Mouse (Mus musculus): ENCODE measurements around the gene Gramd1b.

Gene Gramd1b

DNA sequence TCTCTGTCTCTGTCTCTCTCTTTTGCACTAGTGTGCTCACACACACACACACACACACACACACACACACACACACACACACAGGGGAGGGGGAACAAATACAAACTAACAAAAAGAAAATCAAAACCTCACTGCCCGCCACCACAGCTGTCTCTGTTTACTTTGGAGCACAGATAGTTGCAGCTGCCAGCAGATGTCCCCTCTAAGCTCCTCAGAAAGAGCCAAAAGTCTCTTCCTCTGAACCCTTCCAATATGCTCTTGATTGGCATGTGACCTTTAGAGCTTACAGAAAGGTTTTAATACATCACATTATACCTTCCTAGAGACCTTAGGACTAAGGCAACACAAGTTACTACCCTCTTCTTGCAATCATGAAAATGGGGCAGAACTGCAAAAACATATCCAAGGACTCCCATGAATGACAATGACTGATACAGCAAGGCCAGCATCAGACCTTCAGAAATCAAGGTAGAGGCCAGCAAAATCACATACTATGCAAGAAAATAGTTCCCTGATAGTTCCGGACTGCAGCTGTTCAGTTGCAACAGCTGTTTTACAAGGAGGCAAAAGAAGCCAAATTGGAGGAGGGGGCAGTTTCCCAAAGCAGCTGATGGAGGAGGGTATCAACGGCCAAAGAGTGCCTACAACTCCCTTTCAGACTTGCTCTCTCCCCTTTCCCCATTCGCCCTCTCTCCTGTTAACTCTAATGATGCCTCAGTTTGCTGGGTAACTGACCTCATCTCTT is 72.5 kb downstream of the Gramd1b start:
- no peak for DNase-seq (ENCODE audit: low read depth)

DNA sequence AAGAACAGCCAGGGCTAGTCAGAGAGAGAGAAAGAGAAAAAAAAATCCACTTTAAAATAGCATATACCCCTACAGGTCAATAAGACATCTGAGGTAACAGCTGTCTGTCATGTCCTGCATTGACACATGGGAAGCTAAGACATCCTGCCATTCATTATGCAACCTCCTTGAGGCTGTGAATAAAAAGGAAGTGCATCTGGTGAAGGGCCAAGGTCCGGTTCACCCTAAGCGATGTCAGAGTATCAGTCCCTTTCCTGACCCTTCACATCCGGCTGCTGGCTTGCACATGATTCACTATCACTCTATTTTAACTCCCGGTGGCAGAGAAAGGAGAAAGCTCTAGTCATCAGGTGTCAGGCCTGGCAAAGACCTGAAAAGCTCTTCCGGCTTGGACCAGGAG is 73.7 kb downstream of the Gramd1b start:
- no peak for DNase-seq (ENCODE audit: low read depth)

DNA sequence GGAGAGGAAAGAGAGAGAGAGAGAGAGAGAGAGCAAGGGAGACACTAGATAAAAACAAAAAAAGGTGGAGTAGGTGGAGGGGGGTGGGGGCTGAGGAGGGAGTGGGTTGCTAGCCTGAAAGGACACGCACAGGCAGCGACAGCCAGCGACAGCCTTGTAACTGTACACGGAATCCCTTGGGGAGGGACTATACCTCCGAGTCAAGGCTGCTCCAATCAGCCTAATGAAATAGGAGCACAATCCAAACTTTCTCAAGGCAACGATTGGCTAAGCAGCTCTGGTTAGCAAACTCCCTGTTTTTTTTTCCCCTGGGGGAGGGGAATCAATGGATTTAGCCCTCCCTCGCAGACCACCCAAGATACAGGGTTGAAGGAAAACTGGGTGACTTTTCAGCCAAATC is 75.0 kb downstream of the Gramd1b start:
- no peak for DNase-seq (ENCODE audit: low read depth)

DNA sequence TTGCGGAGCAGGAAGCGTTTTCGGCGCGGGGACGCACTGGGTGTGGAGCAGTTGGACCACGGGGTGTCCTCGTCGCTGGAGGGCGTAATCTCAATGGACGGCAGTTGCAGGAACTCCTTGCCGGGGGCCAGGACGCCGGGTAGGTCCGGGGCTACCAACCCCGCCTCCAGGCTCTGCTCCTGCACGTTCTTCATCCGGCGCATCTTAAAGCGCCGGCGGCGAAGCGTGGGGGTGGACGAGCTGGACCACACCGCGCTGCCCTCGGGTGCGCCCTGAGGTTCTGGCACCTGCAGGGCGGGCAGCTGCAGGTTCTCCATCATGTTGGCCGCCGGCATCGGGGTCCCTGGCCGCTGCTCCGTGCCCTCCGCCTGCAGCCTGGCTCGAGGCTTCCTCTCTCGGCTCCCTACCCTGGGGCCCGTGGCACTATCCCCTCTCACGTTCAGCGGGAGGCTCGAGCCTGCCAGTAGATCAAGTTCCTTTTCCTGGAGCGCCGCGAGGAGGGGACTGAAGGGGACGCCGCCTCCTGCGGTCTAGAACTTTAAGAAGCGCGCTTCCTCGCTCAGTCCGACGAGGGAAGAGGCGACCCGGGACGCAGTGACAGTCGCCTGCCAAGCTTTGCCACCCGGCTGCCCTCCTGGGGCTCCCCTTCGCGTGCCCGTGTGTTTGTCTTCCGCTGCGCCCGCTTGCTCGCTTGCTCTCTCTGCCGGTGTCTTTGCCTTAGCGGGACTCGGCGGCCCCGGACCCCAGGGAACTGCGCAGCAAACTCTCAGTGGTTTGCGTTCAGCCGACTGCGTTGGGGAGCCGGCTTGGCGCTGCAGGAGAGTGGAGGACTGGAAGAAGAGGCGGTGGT is 75.6 kb downstream of the Gramd1b start:
- DNase-seq (ENCODE audit: low read depth), result peak; percentile 62

DNA sequence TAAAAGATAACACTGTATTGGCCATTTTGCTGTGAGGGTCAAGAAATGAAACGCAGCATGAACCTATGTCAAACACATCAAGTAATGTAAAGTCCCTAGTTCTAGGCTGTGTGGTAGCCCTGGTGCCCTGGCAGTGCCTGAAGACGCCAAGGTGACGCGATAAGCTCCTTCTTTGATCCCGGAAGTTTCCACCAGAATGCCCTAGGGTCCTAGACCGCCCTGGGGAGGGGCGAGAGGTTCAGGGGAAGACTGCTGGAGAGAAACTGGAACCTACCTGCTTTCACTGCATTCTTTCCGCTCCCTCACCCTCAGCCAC is 76.2 kb downstream of the Gramd1b start:
- no peak for DNase-seq (ENCODE audit: low read depth)

DNA sequence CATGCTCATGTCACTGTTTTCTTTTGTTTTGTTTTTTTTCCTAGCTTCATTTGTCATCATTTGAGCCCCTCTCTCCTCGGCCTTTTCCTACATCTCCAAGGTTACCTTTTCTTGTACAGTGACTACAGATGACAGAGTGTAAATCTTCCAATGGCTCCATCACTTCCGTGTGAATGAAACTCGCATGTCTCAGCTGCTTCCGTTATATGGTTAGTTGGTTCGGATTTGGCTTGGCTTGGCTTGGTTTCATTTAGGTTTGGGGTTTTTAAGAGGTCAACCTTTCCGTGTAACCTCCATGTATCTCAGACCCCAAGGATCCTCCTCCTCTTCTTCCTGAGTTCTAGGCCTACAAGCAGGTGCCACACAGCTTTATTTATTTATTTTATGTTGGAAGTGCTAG is 77.3 kb downstream of the Gramd1b start:
- no peak for DNase-seq (ENCODE audit: low read depth)

DNA sequence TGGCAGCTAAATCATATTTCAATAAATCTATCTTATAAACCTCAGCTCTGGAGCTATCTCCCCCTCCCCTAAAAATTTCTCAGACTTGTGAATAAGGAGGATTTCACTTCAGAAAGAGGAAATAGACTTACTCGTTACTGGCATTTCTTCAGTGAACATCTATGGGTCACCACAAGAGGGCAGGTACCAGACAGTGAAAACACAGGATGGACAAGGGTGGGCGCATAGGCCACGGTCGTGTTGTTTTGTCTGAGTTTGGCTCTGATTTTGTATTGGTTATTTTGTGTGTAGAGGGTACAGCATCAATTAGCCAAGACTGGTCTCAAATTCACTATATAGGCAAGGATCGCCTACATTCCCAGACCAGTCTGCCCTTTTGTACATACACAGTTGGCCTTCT is 79.0 kb downstream of the Gramd1b start:
- DNase-seq (ENCODE audit: low read depth), result no peak

DNA sequence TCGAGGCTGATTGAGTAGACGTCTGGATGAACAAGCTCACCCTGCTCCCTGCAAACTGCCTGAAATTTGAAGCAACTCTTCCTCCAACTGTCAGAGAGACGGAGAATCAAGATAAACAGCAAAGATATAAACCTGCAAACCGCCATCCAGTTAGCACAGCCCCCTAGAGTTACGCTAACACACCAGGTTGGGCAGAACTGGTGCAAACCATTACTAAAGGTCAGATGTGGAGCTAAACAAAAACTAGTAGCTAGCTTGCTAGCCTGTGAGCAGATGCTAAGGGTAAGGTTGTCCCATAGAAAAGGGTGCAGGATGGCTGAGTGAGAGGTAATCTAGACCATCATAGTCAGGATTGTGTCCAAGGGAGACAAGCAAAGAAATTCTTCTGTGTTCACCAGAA is 80.4 kb downstream of the Gramd1b start:
- DNase-seq (ENCODE audit: low read depth), result no peak

DNA sequence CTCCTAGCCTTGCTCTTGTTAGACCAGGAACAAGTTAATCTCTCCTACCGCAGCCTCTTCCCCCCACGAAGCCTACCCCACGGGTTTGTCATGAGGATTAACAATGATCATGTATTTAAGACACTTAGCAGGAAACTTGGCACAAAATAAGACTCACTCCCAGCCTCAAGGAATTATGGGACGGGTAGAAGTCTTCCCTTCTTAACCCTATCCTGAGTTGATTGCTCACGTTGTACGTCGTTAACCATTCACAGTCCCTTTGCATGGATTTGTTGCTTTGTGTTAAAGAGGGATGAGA is 80.8 kb downstream of the Gramd1b start:
- no peak for DNase-seq (ENCODE audit: low read depth)

DNA sequence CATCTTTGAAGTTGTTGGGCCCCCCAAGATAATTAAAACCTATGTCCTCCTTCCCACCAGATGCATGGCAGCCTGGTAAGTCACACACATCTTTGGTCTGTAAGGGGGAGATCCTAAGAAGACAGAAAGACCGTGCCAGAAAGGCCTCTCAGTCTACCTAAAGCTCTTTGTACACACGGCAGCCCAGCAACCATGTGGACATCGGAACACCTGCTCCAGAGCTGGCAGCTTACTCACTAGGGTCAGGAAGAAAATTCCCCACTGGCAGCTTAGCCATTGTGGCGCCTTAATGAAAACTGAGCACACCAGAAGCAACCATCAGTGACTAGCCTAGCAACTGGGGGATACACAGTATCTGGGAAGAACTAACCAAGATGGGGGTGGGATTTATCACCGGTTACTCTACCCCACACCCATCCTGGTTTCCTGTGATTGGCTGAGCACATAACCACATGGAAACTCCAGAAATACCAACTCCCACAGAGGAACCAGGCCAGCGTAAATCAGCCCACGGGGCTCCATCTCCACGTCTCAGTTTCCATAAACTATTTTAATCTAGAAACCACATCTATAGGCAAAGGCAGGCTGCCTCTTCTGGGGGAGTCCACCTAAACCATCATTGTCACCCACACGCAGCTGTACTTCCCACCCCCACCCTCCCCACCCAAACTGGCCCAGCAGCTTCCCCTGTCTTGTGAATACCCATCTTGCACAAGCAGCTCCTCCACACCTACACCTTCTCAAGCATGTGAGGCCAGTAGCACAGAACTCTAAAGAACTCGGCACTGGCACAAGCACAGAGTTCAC is 81.4 kb downstream of the Gramd1b start:
- no peak for DNase-seq (ENCODE audit: low read depth)

DNA sequence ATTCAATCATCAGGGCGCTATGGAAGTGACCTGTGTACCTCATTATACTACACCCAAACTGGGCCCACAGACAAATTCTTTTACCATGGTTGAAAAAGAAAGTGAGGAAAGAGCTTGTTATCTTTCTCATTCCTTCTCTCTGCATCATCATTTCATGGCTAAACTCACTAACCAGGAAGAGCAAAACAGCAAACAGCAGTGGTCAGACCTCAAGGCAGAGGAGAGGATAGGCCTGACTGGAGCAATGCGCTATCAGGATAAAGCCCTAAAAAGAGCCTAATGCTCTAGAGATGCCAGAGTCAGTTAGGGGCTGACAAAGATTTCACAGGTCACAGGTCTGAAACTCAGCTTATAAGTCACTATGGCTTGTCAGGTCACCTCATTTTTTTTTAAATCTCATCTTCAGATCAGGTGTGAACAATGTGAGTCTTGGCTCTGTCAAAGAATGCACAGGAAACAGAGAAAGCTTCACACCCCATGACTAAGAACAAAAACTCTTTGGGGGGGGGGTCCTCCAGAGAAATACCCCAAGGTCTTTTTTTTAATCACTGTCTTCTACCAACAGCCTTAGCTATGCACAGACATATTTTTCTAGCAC is 82.4 kb downstream of the Gramd1b start:
- DNase-seq (ENCODE audit: low read depth), result no peak

DNA sequence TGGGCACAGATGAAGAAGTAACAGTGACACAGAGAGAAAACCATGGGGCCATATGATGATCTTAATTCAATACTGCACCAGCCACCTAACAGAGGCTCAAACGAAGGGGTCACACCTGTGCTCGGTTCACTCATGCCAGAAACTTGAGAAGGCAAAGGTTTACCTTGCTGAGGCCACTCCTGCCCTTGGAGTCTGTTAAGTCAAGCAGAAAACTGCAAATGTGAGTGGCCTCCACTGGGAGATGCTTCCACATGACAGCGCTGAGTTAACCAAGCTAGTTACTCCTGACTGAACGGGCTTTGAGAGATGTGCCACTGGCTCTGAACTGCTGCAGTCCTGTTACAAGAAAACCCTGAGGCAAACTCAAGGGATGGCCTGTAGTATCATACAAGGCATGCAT is 83.9 kb downstream of the Gramd1b start:
- DNase-seq (ENCODE audit: low read depth), result no peak

DNA sequence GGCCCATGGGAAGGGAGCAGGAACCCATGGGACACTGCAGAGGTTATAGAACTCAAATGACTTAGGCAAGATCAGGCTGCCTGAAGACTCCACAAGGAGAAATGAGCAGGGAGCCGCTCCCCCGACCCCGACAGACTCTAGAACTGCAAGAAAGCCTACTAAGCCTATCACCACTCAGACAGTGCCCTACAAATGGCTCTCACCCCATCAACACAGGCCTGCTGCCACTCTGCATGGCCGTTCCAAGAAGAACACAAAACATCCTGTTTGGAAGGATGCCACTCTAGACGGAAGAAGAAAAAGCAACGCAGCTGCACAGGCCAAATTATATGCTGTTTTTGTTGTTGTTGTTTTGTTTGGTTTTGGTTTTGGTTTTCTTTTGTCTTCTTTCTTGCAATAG is 86.2 kb downstream of the Gramd1b start:
- DNase-seq (ENCODE audit: low read depth), result no peak

DNA sequence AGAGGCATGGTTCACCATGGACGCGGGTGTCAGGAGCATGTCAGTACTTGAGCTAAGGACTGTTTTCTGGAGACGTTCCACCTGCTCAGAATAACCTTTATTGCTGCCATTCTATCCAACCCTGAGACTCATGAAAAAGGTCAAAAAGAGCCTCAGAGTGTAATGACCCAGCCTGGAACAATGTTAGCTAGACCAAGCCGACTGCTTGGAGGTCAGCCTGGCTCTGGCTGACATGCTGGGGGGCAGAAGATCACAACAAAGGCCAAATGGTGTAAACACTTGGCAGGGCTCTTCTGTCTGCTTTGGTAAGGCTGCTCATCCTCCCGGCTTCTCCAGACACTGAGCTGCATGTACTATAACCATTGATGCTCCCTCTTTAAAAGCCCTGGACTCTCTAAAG is 88.4 kb downstream of the Gramd1b start:
- DNase-seq (ENCODE audit: low read depth), result no peak

DNA sequence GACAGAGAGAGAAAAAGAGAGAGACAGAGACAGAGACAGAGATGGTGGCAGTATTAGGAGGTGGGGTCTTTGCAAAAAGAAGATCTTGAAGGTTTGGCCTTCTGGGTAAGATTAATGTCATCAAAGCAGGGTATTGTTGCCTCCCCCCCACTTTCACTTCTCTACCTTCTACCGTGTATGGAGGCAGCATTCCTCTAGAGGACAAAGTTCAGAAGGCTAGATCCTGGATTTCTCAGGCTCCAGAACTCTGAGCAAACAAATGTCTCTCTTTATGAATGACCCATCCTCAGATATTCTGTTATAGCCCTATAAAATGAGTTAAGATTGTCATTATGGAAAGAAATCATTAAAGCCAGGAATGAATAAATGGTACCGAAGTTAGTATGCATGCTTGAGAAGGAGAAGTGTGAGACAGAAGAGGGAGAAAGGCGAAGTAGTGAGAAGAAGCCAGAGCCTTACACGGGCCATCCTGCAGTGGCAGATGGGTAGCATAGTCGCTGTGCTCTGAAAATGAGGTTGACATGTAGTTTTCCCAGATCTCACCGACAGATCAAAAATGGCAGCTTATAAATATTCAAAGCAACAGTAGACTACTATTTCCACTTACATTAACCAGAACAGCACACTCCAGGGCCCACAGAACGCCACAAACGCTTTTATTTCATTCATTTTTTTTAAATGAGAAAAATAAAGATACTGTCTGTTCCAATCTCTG is 91.1 kb downstream of the Gramd1b start:
- DNase-seq (ENCODE audit: low read depth), result no peak

DNA sequence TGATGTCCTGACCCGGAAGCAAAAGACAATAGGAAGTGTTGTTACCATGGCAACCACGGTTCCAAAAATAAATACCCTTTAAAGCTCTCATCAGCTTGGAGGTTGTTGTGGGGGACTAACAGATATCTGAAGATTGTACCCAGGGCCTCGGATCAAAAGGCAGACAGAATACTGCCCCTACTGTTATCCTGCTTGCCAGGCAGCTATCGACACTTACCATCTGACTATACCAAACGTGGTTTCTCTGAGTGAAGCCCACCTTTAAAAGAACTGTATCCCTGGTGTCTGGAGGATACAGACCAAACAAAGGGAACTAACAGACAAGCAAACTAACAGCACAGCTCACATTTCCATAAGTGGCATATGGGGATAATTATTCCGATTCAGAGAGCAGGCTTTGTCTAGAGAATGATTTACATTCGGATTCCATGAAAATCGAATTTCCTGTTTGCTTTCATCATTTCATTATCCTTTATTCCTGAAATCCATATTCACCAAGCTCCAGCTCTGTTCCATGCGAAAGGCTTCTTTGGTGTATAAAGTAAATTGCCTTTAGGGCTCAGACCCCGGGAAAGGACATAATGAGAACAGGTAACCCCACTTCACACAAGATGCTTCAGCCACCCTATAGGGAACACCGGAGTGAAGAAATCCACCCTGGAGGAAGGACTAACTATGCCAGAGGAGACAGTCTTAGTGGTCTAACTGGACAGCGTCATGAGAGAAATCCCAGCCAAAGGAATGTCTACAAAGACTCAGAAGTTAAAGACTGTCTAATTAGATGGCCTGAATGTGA is 92.3 kb downstream of the Gramd1b start:
- DNase-seq (ENCODE audit: low read depth), result no peak

DNA sequence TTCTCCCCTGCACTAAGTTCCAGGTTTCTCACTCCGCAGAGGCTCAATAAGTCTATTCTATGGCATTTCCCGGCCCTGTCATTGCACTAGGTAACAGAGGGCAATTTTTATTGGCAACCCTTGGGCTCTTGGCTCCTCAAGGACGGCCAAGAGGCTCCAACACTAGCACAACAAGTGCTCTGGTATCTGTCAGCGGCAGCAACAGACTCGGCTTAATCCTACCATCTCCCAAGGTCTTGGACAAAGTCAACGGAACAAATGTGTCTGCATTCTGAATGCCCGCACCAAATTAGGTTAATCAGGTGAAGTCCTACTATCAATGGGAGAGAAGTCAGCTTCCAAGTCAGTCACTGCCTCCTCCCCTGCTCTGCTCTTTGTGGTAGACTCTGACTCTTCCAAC is 93.3 kb downstream of the Gramd1b start:
- DNase-seq (ENCODE audit: low read depth), result no peak

DNA sequence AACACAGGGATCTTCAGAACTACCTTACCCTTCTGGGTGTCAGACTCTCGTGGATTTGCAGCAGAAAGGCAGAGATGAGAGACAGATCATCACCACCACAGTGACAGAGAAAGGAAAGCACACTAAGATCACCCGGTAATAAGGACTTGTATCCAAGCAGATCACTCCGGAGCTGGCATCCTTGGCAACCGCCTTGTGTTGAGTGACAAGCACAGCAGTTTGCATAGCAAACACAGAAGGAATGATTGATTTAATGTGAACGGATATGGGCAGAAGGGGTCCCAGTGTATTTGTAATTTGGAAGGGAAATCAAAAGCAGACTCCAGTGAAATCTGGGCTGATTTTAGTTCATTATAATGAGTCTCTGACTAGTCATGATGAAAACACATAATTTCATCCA is 97.9 kb downstream of the Gramd1b start:
- DNase-seq (ENCODE audit: low read depth), result no peak

DNA sequence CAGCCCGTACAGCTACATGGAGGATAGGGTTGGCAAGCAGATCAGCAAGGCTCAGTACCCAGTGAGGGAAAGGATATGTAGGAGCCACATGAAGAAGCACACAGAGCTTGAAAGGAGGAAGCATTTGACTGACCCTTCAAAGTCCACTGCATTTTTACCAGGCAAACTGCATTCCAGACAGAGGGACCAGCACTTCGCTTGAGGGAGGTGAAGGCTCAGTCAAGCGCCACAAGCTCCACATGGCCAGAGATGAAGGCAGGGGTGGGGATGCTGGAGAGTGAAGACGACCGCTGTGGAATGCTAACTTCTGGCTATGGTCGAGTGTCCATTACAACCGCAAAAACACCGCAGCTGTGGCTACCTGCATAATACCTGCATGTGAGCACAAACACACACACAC is 100.2 kb downstream of the Gramd1b start:
- no peak for DNase-seq (ENCODE audit: low read depth)

DNA sequence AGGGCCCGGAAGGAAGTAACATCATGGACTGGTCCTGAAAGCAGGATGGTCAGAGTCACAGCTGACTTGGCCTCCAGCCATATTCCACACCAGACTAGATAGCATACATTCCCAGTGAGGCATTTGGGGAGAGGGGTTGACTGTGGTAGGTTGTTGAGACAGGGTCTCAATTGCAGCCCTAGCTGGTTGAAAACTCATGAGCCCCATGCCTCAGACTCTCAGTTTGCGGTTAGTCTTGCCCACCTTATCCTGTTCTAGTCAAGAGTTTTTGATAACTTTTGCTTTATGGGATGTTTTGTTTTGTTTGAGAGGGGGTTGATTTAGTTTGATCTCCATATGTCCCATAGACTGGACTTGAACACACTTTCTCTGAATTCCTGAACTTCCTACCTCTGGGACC is 103.5 kb downstream of the Gramd1b start:
- no peak for DNase-seq (ENCODE audit: low read depth)

DNA sequence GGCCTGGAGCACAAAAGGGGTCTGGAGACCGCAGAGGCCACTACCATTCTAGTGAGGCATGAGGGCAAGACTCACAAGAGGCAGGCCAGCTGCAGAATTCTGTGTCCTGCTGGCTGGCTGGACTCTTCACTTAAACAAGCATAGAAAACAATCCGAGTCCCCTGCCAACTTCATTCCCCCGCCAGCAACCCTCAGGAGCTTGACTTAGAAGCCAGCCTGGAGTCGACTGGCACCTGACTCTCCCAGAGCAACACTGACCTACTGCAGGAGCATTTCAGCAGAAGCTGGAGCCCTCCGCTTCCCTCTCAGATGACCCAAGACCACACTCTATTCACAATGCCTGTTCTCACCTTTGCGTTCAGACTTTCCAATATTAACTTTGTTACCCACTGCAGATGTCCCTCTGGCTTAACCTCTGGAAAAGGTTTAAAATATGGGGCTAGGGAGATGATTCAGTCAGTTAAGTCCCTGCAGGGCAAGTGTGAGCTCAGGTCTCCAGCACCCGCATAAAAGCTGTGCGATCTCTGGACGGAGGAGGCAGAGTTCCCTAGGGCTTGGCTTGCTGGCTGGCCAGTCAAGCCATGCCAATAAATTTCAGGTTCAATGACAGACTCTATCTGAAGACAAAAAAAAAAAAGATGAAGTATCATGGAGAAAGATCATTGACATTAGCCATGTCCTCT is 104.8 kb downstream of the Gramd1b start:
- DNase-seq (ENCODE audit: low read depth), result no peak

Data from c-Kit-positive CD71-negative TER-119-negative erythroid progenitor cells, embryonic 14.5 days (primary cell).